Mouse (Mus musculus) megakaryocyte, embryonic 14.5 days (primary cell): ENCODE measurements at regions not wholly inside any gene's neighbourhood (a gene's known extent, or its start where the extent isn't known, plus 50 kb on each side); places are given as distances from the start of the nearest gene placed in this dataset.

Experiments used
- FLI1 ChIP-seq: IDR thresholded peaks from 2 replicates; pipeline ENCODE4 v1.6.1; 2012; ENCODE audit warnings: low read length, inconsistent platforms, mixed read lengths
- GATA1 ChIP-seq: IDR thresholded peaks from 3 replicates; pipeline ENCODE4 v1.6.1; 2012; ENCODE audit warnings: mixed read lengths, low read length, inconsistent platforms, borderline replicate concordance

GRCm38 (mm10) chr16:55612001-55612400 is 226.7 kb downstream of the Nfkbiz start:
- TF ChIP-seq GATA1 (no peak), FLI1 (no peak)
